Mouse (Mus musculus) midbrain, embryonic 14.5 days (tissue): ENCODE measurements around the gene Klk13. TPM values are rescaled to one million over a fixed set of nuclear protein-coding genes. Genes with fewer than 3 reads are reported as not detected.

Experiments used
- ATAC-seq: fragments of 200-750 bp; cut with Nextera tagmentation; 2 replicates; pipeline ENCODE4 v1.8.0; 2017; ENCODE audit warnings: moderate number of reproducible peaks, moderate library complexity; ENCODE audit not compliant: low FRiP score, low TSS enrichment
- DNase-seq: peaks from one replicate; pipeline ENCODE4 v3.0.0-alpha.2; 2015
- H3K27ac ChIP-seq: fragments of 300-500 bp; sonication (generic); replicated peaks from 2 replicates; pipeline ENCODE4 v1.5.1; 2014; ENCODE audit warnings: mild to moderate bottlenecking, low read depth, low read length, moderate library complexity
- H3K27me3 ChIP-seq: fragments of 300-500 bp; sonication (generic); 2 replicates; pipeline ENCODE4 v1.6.1; 2014; ENCODE audit warnings: low read length, control low read depth, mixed read lengths; ENCODE audit not compliant: control insufficient read depth, insufficient read depth
- H3K36me3 ChIP-seq: fragments of 300-500 bp; sonication (generic); 2 replicates; pipeline ENCODE4 v1.6.1; 2014; ENCODE audit warnings: low read length, control low read depth; ENCODE audit not compliant: control insufficient read depth, insufficient read depth
- H3K4me1 ChIP-seq: fragments of 300-500 bp; sonication (generic); 2 replicates; pipeline ENCODE4 v1.6.1; 2014; ENCODE audit warnings: mild to moderate bottlenecking, antibody characterized with exemption, low read length, control low read depth; ENCODE audit not compliant: control insufficient read depth, insufficient read depth
- H3K4me2 ChIP-seq: fragments of 300-500 bp; sonication (generic); 2 replicates; pipeline ENCODE4 v1.6.1; 2014; ENCODE audit warnings: mild to moderate bottlenecking, low read length, moderate library complexity
- H3K4me3 ChIP-seq: fragments of 300-500 bp; sonication (generic); replicated peaks from 2 replicates; pipeline ENCODE4 v1.5.1; 2014; ENCODE audit warnings: low read depth, low read length
- H3K9ac ChIP-seq: fragments of 300-500 bp; sonication (generic); replicated peaks from 2 replicates; pipeline ENCODE4 v1.6.1; 2014; ENCODE audit warnings: mild to moderate bottlenecking, low read length, moderate library complexity
- H3K9me3 ChIP-seq: fragments of 300-500 bp; sonication (generic); 2 replicates; pipeline ENCODE4 v1.6.1; 2016; ENCODE audit warnings: low read length, control low read depth, mixed read lengths; ENCODE audit not compliant: control insufficient read depth
- WGBS: fragments of 180-500 bp; shearing (Covaris S2); extraction: QIAGEN DNeasy Blood & Tissue Kit; methylation state at CpG from one replicate; pipeline ENCODE4 v1.1.7; 2014; 5-methylcytosine and 5-hydroxymethylcytosine counted together
- polyA plus RNA-seq: library from polyadenylated mRNA; unstranded; fragments of >200 nt; fragmentation: Nextera tagmentation; extraction: Ambion mirVana; gene quantifications from 2 replicates; pipeline ENCODE4 v1.2.1, GENCODE M21; 2014

Klk13 gene
- polyA plus RNA-seq, 1 experiment from 2014 or later: not detected

DNA sequence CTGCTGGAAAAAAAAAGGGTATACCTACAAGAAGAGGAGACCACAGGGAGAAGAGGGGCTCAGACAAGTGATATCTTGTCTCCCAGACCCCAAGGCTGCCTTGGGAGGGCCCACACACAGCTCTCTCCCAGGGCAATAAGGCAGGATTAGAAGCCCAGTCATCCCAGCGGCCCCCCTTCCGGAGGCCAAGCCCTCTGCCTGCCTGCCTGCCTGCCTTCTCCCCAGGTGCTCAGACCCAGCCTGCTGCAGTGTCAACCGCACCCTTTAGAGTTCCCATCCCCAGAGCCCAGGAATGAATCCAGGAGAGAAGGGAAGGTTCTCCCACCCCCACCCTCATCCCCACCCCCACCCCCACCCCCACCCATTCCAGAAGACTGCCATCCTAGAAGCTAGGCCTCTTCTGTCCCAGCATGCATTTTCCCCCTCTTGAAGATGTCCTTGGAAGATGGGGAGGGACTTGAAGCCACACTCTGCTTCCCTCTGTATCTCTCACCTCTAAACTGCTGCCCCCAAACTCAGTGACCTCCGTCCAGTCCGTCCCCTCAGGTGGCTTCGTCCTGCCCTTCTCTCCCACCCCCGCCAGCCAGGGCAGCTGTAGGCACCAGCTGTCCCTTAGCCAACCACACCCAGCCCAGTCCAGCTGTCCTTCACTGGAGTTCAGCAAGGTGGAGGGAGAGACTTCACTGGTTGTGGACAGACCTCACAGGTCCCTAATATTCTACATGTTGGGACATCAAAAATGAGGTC is 63.1 kb downstream of the Klk13 start:
- DNase-seq (no peak), ATAC-seq (no peak)
- Histone ChIP-seq H3K9ac (no peak overlapping the region), H3K27me3 (no peaks in the 10 kb centered on the region), H3K4me2 (no peak overlapping the region), H3K9me3 (no peaks in the 10 kb centered on the region), H3K4me3 (no peak overlapping the region), H3K27ac (no peak overlapping the region), H3K4me1 (no peaks in the 10 kb centered on the region), H3K36me3 (no peaks in the 10 kb centered on the region)
- 55% methylated on average over 7 of the region's 7 CpGs for WGBS

GRCm38 (mm10) chr7:43776506-43776905 is 64.1 kb downstream of the Klk13 start:
- Histone ChIP-seq H3K36me3 (no peaks in the 10 kb centered on the region), H3K27me3 (no peaks in the 10 kb centered on the region), H3K4me1 (no peaks in the 10 kb centered on the region), H3K9ac (no peak overlapping the region), H3K27ac (no peak overlapping the region), H3K9me3 (no peaks in the 10 kb centered on the region), H3K4me2 (no peak overlapping the region), H3K4me3 (no peak overlapping the region)
- 85% methylated on average over 5 of the region's 5 CpGs for WGBS
- DNase-seq (no peak), ATAC-seq (no peak)

Other genes starting within 250 kb of the Klk13 start
- gene Vsig10l, start 249.4 kb upstream of the Klk13 start, polyA plus RNA-seq: 8.0 and 12.5 TPM in 2 replicates
- 8.8 and 12.1 TPM in 2 replicates for gene Iglon5, start 222.5 kb upstream of the Klk13 start, polyA plus RNA-seq
- gene 4931406B18Rik, start 206.6 kb upstream of the Klk13 start, polyA plus RNA-seq: not detected in 2 replicates
- gene Cd33, start 168.1 kb upstream of the Klk13 start, polyA plus RNA-seq: 0.38 and 0.65 TPM in 2 replicates
- gene Zfp658, start 150.3 kb upstream of the Klk13 start, polyA plus RNA-seq: 7.0 and 10.3 TPM in 2 replicates
- gene Zfp719, start 133.0 kb upstream of the Klk13 start, polyA plus RNA-seq: 14.5 and 19.4 TPM in 2 replicates
- gene Zfp819, start 105.4 kb upstream of the Klk13 start, polyA plus RNA-seq: 0.27 and 0.54 TPM in 2 replicates
- 0.15 TPM in 1 of 2 replicates, not detected in the other for gene Ceacam18, start 77.9 kb upstream of the Klk13 start, polyA plus RNA-seq
- 0.21 TPM in 1 of 2 replicates, not detected in the other for gene Siglece, start 52.4 kb upstream of the Klk13 start, polyA plus RNA-seq
- 16.6 and 23.4 TPM in 2 replicates for gene Ctu1, start 40.6 kb upstream of the Klk13 start, polyA plus RNA-seq
- not detected in 2 replicates for gene Klk14, start 22.1 kb upstream of the Klk13 start, polyA plus RNA-seq
- gene Klk12, start 56.3 kb downstream of the Klk13 start, polyA plus RNA-seq: not detected in 2 replicates
- gene Klk11, start 62.0 kb downstream of the Klk13 start, polyA plus RNA-seq: not detected in 2 replicates
- gene Klk10, start 68.5 kb downstream of the Klk13 start, polyA plus RNA-seq: not detected in 2 replicates
- gene Klk9, start 79.3 kb downstream of the Klk13 start, polyA plus RNA-seq: not detected in 2 replicates
- 6.2 and 6.7 TPM in 2 replicates for gene Klk8, start 85.0 kb downstream of the Klk13 start, polyA plus RNA-seq
- gene Klk7, start 98.7 kb downstream of the Klk13 start, polyA plus RNA-seq: not detected in 2 replicates
- not detected in 2 replicates for gene Klk6, start 111.9 kb downstream of the Klk13 start, polyA plus RNA-seq
- gene Klk5, start 129.4 kb downstream of the Klk13 start, polyA plus RNA-seq: not detected in 2 replicates
- gene Klk4, start 168.6 kb downstream of the Klk13 start, polyA plus RNA-seq: not detected in 2 replicates
- not detected in 2 replicates for gene Klk15, start 221.2 kb downstream of the Klk13 start, polyA plus RNA-seq
- not detected in 2 replicates for gene Klk1b8, start 238.1 kb downstream of the Klk13 start, polyA plus RNA-seq